Mouse (Mus musculus) thymus, postnatal 14 days (tissue): ENCODE measurements around the gene Synj2.

Experiments
- DNase-seq: peaks from one replicate; pipeline ENCODE4 v3.0.0; 2021

The Synj2 gene

DNA sequence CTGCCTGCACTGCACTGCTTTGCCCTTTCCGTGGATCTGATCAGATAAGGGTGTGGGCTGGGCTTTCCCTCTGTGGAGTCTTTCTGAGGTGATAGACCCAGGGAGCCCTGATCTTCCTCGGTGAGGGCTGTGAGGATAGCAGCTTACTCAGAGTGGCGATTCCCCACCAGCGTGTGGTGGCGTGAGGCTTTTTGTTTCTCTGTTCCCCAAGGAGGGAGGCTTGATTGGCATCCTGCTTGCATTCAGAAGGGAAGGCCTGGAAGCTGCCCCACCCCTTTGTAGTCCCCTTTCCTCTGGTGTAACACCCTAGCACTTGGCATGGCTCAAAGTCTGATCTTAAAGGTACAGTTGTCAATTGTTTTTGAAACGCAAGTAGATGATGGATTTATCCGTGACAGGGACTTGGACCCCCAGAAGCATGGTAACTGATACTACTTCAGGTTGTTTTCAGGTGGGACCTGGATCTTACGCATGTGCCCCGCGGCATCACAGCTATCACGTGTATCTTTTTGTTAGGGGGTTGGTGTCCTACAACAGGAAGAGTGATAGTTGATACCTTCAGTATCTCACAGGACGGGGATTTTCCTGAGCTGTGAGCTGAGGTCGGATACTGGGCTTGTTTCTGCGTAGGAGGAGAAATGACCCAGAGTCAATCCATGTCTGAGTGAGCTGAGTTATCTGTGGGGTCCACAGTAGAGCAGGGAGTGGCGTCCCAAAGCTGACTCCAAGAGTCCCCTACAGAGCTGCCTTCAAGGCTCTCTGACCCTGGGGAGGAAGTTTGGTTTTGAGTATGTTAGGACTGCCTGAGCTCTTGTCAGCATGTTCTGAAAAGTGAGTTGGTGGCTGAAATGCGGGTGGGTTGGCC is 36.2 kb downstream of the Synj2 start:
- no peak for DNase-seq

DNA sequence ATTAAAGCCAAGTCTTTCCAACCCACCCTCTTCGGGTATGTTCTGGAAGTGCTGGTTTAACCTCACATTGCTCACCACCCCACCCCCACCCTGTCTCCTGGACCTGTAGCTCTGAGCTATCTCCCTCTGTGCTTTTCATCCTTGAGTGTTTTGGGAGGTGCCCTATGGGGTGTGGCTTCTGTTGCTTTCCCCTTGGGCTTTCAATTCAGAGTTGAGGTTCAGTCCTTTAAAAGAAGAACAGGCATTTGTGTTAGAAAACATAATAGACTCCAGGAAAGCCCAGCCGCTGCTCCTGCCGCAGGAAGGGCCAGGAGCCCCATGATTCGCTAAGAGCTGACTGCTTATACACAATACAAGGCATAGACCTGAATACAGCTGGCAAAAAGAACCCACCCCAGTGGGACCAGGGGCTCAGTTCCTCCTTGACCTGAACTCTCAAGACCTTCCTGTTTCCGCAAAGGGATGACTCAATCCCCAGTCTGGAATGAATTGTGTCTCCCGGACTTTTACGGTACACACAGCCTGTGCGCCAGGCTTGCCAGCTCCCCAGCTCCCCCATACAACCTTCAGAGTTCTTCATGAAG is 36.9 kb downstream of the Synj2 start:
- DNase-seq: no peak

DNA sequence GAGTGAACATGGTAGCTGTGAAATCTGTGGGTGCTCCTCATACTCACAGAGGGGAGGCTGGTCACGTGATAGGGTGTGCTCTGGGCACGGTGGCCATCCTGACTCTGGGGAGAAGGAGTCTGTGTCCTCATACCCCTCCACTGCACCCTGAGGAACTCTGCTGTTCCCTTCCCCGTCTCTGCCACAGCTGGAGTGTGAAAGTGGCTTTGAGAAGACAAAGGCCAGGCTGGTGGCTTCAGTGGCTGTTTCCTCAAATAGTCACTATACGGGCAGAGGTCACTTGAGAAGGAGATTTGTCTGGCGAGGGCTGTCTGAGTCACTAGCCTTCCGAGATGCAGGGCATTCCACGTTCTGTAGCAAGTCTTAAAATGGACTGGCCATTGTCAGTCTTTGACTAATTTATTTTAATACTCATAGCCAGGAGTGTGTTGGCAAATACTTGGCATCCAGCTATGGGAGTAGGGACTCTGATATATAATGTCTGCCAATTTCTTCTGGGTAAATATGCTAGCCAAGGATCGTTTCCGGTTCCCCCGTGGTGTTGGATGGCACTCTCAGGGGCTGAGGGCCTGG is 37.5 kb downstream of the Synj2 start:
- DNase-seq: no peak

DNA sequence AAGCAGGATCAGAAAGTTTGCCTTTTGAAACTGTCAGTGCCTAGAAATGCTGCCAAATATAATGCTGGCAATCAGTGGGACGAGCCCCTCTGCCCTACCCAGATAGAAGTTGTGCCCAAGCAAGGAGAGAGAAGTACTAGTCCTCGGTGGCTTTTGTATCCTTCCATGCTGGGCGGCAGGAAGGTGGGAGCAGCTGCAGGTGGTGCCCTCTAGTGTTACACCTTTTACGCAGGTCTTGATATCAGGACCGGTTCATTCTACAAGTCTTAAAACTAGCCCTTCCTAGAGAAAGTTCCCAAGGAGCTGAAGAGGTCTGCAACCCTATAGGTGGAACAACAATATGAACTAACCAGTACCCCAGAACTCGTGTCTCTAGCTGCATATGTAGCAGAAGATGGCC is 39.8 kb downstream of the Synj2 start:
- peak; percentile 61 for DNase-seq

DNA sequence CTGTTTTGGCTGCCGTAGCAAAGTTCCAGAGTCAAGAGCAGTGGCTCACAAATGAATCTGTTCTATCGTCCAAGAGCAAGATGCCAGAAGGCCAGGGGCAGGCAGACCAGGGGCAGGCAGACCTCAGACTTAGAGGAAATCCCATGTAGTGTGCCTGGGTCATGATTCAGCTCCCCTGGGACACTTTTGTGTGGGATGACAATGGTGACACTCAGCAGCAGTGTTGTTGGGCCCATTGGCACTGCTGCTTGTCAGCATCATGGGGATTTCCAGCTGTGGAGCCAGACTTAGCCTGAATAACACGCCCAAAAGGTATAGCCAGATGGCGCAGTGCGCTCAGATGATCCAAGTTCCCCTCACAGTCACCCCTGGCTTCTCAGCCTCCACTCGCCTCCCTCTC is 42.1 kb downstream of the Synj2 start:
- no peak for DNase-seq

DNA sequence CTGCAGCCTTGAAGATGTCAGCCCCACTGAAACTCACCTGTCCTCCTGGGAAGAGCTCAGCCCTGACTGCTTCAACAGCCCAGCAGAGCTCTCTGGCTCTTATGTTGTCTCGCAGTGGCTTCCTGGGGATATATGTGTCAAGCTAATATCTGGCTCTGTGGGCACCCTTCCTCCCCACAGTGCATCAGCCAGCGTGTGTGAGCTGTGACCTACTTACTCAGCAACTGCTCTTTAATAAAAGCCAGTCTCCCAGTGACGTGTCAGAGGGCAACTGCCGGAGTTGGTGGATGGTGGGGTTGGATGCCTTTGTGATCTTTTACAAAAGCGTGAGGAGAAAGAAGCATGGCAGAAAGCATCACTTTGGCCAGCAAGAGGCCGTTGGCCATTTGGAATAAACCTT is 42.8 kb downstream of the Synj2 start:
- DNase-seq: no peak

DNA sequence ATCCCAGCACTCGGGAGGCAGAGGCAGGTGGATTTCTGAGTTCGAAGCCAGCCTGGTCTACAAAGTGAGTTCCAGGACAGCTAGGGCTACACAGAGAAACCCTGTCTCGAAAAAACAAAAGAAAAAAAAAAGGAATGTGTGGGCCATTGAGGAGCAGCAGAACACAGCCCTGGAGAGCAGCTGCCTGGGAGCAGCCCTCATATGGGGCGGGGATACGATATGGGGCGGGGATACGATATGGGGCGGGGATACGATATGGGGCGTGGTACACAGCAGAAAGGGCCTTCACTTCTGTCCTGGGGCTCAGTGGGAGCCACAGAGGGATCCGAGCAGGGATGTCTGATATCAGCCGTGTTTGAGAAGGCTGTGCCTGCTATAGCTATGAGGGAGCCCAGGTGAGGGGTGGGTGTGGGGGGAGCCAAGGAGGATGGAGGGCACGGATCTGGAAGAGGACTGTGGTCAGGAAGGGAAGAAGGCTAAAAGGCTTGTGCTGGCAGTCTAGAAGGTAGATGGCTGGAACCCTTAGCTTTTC is 43.7 kb downstream of the Synj2 start:
- no peak for DNase-seq

DNA sequence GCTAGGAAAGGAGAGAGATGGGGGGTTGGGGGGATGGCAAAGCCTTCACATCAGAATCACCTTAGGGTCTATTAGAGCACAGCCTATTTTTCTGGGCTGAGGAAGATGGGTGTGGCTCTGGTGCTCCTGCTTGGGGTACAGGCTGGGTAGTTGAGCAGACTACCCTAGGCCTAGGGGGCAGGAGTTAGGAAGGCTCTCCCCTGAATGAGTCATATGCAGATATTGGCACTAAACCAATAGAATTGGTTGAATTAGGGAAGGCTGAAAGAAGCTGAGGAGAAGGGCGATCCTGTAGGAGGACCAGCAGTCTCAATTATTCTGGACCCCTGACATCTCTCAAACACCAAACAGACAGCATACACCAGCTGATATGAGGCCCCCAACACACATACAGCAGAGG is 44.2 kb downstream of the Synj2 start:
- no peak for DNase-seq

DNA sequence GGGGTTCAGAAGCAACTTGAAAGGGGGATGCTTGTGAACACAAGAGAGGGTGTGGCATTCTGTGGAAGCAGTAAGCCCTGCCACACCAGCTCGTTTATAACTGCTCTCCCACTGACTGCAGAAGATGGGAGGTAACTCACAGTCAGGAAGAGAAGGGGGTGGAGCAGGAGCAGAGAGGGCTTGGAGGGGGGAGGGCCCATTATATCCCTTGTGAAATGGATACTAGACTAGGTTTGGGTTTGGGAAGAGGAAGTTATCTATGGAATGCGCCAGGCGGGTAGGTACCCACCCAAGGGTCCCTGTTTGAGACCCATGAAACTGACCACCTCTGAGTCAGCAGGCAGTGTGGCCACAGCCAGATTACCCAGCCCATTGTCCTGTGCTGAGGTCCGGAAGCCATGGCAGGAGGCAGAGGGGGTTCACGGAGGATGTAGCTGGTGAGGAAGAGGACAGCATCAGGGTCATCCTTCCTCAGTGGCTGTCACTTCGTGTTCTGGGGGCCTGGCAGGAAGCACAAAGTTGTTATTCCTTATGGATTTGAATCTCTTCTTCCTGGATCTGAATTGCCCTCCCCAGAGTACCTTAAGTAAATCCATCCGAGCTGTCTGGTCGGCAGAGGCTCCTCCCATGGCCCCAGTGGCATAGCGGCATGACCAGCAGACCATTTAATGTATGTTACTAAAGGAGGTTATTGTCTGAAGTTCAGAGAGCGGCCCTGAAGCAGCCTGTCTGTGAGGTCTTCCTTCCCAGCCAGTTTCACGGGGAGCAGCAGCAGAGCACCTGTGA is 46.4 kb downstream of the Synj2 start:
- no peak for DNase-seq

DNA sequence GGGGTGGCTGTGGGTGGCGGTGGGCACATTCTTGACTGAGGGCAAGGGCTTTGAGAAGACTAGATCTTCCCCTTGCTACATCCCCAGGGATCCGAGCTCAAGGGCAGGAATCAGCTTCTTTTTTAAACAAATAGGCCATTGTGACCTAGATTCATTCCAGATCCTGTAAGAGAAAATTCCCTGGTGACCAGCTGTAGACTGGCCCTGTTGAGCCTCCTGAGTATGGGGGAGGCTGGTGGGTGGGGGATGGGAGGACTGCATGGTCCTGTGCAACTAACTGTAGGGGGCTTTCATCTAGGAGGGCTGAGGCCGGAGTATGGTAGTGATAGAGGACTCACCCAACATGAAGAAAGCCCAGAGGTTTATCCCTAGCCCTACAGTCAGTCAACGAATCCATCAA is 47.0 kb downstream of the Synj2 start:
- no peak for DNase-seq

DNA sequence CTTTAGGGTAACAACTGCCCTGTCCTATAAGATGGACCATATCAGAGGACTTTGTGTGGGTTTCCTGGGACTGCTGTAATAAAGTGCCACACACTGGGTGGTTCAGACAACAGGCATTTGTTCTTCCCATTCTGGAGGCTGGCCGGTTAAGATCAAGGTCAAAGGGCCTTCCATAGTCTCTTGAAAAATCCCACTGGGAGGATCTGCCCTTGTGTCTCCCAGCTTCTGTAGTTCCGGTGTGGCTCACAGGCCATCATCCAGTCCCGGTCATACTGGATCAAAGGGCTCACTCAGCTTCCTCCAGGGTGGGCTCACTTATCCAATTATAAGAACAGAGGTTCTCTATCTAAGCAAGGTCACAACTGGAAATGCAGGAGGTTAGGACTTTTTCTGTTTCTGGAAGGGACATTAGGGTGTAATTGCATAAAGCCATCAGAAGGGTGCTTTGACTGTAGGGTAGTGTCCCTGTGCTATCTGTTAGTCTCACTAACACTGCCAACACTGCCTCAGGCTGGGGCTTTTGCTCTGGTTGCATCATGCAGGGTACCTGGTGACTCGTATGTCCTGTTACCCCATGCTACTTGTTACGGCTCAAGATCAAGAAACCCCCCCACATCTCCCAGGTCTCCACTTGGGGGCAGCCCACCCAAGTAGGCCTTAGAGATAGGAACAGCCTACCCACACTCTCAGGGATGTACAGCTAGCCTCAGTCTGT is 51.9 kb downstream of the Synj2 start:
- no peak for DNase-seq

DNA sequence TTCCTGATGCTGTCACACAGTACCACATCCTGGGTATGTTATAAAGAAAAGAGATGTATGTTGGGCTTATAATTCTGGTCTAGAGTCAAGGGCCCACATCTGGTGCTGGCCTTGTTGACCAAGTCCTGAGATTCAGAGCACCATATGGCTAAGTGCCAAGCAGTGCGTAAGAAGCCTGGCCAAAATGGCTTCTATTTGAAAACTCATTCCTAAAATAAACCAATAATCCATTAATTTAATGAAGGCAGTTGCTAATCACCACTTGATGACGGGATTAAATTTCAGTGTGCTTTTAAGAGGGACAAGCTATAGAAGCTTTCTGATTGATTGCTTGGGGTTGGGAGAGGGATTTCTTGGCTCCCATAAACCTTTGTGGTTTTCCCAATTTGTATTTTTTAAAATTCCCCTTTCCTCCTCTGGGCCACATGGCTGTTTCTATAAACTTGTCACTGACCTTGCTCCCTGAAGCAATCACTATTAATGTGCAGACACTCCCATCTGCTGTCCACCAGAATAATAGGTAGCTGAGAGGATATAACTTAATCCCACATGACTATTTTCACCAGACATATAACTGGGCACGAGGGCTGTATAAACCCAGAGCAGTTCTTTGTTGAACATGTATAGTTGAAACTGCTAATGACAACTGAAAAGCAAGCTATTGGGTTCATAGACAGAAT is 52.6 kb downstream of the Synj2 start:
- no peak for DNase-seq

DNA sequence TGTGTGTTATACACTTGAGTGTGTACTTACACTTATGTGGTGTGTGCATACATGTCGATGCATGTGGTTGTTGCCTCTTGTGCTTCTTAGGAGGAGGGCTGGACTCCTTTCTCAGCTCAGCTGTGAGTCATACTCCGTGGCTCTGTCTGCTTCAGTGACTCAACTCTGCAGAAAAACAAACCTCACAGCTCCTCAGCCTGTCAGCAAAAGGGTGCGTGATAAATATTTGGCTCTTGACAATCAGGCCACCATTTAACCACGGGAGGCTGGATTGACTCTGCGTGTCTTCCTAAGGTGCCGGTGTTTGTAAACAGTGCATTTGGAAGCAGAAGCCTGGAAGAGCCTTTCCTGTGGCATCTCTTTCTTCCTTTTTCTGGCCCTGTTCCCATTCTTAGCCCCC is 53.5 kb downstream of the Synj2 start:
- no peak for DNase-seq

DNA sequence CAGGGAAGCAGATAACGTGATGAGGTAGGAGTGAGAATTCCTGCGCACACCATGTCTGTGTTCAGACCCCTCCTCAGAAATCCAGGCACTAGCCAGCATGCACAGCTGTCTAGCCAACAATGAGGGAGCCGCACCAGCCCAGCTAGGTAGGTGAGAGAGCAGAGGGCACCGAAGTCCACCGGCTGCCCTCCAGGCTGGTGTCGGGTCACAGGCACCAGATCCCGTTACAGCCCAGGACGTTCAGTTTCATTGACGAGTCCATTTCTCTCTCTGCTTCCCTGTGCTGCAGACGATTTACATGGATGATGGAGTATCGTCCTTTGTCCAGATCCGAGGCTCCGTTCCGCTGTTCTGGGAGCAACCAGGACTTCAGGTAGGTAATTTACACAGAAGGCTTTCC is 55.5 kb downstream of the Synj2 start:
- no peak for DNase-seq

DNA sequence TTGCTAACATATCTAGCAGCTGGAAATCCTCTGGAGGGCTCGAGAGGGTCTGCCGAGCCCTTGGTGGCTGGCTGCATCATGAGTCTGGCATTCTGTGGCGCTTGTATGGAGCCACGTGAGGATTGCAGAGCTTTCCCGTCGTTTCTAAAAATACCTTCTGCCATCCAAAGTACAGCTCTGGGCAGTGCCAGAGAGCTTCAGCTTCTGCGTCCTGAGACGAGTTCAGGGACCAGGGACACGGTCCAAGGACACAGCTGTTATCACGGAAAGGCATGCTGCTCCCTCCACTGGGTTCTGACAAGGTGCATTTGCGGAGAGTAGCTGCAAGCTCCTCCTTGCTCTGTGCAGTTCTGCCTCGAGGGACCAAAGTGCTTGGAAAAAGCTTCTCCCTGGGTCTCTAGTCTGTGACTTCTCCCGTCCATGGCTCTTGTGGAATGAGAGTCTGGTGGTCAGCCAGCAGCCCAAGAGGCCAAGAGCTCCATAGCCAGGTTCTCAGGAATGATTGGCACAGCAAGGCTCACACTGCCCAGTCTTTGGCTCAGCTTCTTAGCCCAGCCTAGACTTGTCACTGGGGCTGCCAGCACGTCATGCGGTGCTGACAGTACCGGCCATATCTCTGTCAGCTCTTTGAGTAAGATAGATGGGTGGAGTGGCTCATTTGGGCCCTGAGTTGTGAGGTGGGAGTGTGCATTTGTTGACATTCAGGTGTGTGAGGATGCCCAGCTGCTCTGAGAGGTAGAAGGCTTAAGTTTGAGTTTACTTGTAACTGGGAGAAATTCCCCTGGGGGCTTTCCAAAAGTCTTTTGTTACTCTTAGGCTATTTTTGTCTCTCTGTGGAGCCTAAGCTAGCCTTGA is 56.5 kb downstream of the Synj2 start:
- no peak for DNase-seq

DNA sequence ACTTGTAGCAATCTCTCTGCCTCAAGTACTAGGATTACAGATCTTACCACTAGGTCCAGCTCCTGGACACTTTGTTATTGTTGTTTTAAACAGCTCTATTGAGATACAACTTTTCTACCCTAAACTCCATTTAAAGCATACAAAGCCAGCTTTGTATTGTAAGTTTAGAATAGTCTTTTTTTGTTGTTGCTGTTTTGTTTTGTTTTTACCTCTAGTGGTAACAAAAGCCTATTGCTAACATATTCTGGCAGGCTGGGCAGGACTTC is 57.1 kb downstream of the Synj2 start:
- no peak for DNase-seq

DNA sequence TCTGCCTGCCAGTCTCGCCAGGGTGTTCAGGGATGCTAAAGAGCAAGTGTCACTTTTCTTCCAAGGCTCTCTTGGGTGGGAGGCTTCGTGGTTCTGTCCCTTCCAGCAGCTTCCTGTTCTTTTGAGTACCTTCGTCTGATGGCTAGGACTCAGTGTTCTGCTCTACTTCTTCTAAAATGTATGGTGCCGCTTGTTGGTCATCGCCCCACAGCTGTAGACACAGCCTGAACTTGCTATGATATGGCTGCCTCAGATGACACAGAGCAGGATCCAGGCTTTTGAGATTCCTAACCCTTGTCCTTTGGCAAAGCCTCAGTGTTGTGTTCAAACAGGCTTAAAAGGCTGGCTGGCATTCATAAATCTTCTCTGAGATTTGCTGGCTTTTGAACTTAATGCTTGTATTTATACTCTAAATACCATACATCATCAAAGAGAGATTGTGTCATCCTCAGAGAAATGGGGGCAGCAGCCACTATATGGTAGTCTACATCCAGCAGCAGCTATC is 58.0 kb downstream of the Synj2 start:
- no peak for DNase-seq

DNA sequence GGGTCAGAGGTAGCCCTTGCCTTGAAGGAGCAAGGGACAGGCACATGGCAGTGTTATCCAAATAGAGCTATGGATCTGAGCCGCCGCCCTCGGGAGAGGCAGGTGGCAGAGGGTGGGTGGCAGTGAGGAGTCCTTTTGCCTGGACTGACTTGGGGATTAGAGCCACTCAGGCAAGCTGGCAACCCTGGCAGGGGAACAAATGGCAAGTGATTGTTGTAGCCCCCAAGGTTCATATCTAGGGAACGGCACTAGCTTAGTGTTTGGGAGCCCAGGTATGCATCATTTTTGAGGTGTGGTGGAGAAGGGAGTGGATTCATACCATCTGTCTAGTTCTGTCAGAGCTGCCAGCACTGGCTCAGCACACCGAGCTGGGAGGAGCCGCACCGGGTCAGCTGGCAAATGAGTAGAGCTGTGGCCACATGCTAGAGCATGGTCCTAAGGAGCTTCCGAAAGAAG is 59.8 kb downstream of the Synj2 start:
- no peak for DNase-seq

DNA sequence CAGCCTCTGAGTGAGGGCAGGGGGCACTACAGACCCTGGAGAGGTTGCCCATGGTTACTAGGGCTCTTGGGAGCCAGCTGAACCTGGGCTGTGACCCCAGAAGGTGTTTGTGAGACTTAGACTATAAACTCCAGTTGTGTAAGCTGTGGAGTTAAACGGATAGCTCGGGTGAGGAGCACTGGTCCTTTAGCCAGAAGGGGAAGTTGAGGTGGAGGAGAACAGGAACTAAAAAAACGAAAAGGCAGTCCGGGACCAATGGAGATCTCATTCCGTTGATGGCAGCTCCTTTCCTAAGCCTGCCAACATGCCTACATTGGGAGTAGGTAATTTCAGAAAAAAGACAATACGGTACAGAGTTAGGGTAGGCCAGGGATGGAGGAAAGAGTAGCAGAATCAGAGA is 60.3 kb downstream of the Synj2 start:
- no peak for DNase-seq

DNA sequence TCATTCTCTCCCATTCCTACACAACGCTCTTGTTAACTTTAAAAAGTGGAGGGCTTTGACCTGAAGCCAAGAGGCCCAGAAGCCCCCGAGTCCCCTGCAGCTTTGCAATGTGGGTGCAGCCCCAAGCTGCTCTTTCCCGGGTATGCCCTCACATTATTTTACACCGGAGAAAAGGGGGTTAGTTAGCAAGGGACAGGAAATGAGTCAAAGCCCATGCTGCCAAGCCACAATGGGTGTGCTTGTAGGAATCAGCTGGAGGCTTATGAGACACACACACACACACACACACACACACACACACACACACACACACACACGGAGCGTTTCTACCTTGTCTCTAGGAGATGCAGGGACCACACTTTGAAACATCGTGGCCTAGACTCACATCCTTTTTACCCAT is 60.8 kb downstream of the Synj2 start:
- no peak for DNase-seq

DNA sequence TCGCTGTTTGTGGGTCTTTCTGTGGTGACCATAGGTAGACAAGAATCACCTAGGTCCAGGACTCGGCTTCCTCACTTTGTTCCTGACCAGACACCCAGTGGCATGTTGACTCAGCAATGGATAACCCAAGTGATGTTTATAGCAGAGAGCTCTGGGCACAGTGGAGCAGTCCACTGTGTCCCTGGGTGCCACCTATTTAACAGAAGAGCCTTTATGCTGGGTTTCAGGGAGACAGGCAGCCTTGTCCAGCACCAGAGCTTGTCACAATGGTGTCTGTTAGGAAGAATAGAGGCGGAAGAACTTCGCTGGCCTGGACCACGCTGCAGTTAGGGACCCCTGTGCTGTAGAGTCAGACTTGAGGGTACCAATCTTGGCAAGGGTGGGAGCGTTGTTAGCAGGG is 61.5 kb downstream of the Synj2 start:
- no peak for DNase-seq
